Mouse (Mus musculus) naive thymus-derived CD4-positive, alpha-beta T cell, adult 5 months (primary cell): ENCODE results near the gene Olfr47. TPM values are rescaled to one million over a fixed set of nuclear protein-coding genes. Genes with fewer than 3 reads are reported as not detected.

Experiments used
- polyA plus RNA-seq: library from polyadenylated mRNA; unstranded; fragments of 100-300 nt; shearing (Covaris generic); gene quantifications from one replicate; pipeline ENCODE4 v1.2.1, GENCODE M21; 2017

Olfr47 gene
- not detected for polyA plus RNA-seq

DNA sequence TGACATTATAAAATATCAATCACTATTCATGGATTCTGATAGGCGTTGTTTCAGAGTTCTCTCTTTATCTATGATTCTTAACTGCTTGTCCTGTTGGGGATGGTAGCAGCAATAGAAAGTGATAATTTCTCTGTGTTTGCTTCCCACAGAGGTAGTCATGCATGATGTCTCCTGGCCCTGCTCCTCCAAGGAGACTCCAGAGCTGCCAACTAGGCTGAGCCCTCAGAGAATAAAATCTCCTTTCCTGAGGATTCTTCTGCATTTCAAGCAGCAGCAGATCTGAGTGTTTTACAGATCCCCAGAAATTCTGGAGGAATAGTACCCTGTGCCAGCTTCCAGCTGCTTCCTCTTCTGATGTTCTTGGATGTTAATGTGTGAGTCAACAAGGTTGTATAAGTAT lies at the start of gene Olfr47:
Olfr47 (plus strand) TSS at position 275 of the 400 bp plus-strand sequence.

DNA sequence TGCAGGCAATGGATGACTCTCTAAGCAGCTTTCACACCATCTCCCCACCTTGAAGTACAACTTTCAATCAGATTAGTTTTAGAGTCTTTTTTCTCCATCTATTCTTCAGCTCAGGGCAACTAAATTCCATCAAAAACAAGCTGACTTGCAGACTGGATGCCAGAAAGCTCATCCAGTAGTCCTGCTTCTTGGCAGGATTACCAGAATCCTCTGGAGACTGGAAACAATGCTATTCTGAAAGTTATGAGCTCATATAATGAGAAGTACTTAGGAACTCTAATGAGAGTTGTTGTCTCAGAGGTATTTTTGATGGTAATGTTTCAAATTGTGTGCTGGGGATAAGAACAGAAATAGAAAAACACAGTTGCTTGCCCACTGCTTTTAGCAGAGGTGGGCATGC lies 34.5 kb upstream of the Olfr47 start, which contains the start of gene Olfr435:
Olfr435 (plus strand) TSS at position 366 of the 400 bp plus-strand sequence.

GRCm38 (mm10) chr6:43212873-43213272 lies 18.5 kb upstream of the Olfr47 start, which contains the start of gene Olfr434:
TSS of gene Olfr434 (plus strand) at chr6:43213021.

DNA sequence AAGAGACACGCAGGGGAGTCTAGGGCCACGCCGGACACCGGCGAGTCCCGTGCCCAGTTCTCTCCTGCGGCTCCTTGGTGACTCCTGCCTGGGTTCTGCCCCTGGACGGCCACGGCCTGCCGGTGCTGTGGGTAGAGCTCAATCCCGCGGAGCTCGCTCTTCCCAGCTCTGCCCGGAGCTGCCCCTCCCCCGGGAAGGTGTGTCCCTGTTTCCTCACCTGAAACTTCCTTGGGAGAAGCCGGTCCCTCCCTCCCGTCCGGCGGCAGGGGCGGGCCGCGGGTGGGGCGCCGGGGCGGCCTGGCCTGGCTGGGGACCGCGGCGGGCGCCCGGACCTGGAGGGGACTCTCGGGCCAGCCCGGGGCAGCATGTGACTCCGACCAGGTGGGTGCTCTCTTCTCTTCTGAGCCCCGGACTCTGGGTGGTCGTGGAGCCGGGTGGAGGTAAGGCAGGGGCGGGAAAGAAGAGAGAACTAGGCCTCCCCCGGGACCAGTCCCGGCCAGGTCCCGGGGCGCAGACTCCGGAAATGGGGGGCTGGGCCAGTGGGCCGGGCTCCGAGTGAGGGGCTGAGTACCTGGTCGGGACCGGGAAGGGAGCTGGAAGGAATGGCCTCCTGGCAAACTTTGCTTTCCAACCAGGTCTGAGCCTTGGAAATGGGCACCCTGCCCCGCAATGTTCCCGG lies 34.2 kb downstream of the Olfr47 start, which contains the start of gene Arhgef5:
Arhgef5 (plus strand) TSS at position 220 of the 679 bp plus-strand sequence.

Other genes starting within 250 kb of the Olfr47 start
- not detected for gene Olfr441, start 125.2 kb upstream of the Olfr47 start, polyA plus RNA-seq
- gene Olfr237-ps1, start 85.0 kb upstream of the Olfr47 start, polyA plus RNA-seq, result 0.11 TPM
- gene Olfr437, start 68.2 kb upstream of the Olfr47 start, polyA plus RNA-seq, result not detected
- not detected for gene Olfr13, start 59.4 kb upstream of the Olfr47 start, polyA plus RNA-seq
- not detected for gene Olfr435, start 34.4 kb upstream of the Olfr47 start, polyA plus RNA-seq
- gene Olfr434, start 18.5 kb upstream of the Olfr47 start, polyA plus RNA-seq, result not detected
- gene Arhgef5, start 34.1 kb downstream of the Olfr47 start, polyA plus RNA-seq, result 0.27 TPM
- gene Nobox, start 78.0 kb downstream of the Olfr47 start, polyA plus RNA-seq, result not detected